Mouse (Mus musculus): ENCODE data around the gene Mfsd2b. TPM values are rescaled to one million over a fixed set of nuclear protein-coding genes. Genes with fewer than 3 reads are reported as not detected.
"Not testable (repeated sequence)": the region's sequence is repeated elsewhere in the genome, so short reads cannot be mapped to it uniquely, and the experiment has no call there.

Mfsd2b gene
- polyA plus RNA-seq, 1 experiment from 2014 or later, result 4.5 TPM

- Histone ChIP-seq H3K36me3 (peaks cover 5% of the 10 kb centered on the region; the same call in 1 of the 2 replicates), H3K9me3 (no peaks in the 10 kb centered on the region), H3K4me3 (no peak overlapping the region), H3K27me3 (replicated peaks) (no peaks in the 10 kb centered on the region), H3K4me1 (no peaks in the 10 kb centered on the region), H3K9ac (no peak overlapping the region), H3K27ac (no peak overlapping the region), H3K4me2 (replicated peaks) (no peak overlapping the region)
- no peak for ATAC-seq (ENCODE audit: low FRiP score, low read depth)
- 91% methylated on average over 5 of the region's 5 CpGs for WGBS
Measured at GRCm38 (mm10) chr12:4898024-4898423, 23.9 kb upstream of the Mfsd2b start.

DNA sequence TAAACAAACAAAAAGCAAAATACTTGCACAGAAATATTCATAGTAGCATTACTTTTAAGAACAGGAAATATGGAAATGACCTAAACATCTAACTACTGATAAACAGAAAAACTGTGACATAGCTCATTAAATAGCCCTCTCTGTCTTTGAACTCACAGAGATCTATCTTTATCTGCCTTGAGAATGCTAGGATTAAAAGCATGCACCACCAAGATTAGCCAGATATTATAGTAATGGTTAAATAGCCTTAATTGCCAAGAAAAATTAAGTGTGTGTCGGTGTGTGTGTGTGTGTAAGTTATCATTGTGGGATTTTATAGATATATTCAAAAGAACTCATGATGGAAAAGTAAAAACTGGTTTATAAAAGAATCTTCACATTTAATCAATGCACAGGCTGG lies 15.7 kb upstream of the Mfsd2b start:
- ATAC-seq (ENCODE audit: low FRiP score, low read depth), result no peak
- Histone ChIP-seq H3K4me2 (replicated peaks) (no peak overlapping the region), H3K4me3 (no peak overlapping the region), H3K27me3 (replicated peaks) (no peaks in the 10 kb centered on the region), H3K27ac (no peak overlapping the region), H3K9ac (no peak overlapping the region), H3K36me3 (peaks cover 5% of the 10 kb centered on the region; the same call in 1 of the 2 replicates), H3K4me1 (no peaks in the 10 kb centered on the region), H3K9me3 (no peaks in the 10 kb centered on the region)
- 89% methylated on average over 1 of the region's 1 CpGs for WGBS

DNA sequence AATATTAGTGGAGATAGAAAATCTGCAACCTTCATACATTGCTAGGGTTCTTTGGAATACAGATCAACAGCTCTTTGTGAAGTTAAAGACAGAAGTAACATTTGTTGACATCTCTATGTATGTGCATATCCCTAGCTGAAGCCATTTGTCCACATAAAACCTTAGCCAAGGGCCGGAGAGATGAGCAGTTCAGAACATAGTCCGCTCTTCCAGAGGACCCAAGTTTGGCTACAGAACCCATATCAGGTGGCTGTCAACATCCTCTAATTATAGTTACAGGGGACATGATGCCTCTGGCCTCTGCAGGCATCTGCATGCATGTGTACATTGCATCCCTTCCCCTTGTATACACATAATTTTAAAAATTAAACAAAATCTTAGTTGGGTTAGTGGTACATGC lies 15.1 kb upstream of the Mfsd2b start:
- H3K36me3 ChIP-seq, result peaks cover 4% of the 10 kb centered on the region; the same call in 1 of the 2 replicates
- H3K4me1 ChIP-seq, result no peaks in the 10 kb centered on the region
- no peak for ATAC-seq (ENCODE audit: low FRiP score, low read depth)
- no peaks in the 10 kb centered on the region for H3K9me3 ChIP-seq
- no peak overlapping the region for H3K4me3 ChIP-seq
- no peak overlapping the region for H3K4me2 ChIP-seq (replicated peaks)
- WGBS, result 89% methylated on average over 2 of the region's 2 CpGs
- H3K9ac ChIP-seq, result no peak overlapping the region
- no peaks in the 10 kb centered on the region for H3K27me3 ChIP-seq (replicated peaks)
- no peak overlapping the region for H3K27ac ChIP-seq

DNA sequence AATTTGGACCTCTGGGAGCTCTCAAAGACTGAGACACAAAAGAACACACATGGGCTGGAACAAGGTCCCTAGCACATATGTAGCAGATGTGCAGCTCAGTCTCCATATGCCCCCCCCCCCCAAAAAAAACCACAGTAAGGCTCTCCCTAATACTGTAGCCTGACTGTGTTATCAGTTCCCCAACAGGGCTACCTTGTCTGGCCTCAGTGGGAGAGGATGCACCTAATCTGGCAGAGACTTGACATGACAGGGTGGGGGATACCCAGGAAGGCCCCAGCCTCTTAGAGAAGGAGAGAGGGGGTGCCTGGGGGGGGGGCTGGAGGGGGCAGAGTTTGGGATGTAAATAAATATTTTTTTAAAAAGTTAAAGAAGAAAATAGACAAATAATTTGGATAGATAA lies 14.6 kb upstream of the Mfsd2b start:
- Histone ChIP-seq H3K27me3 (replicated peaks) (no peaks in the 10 kb centered on the region), H3K27ac (no peak overlapping the region), H3K9me3 (no peaks in the 10 kb centered on the region), H3K4me2 (replicated peaks) (no peak overlapping the region), H3K4me3 (no peak overlapping the region), H3K4me1 (no peaks in the 10 kb centered on the region), H3K9ac (no peak overlapping the region), H3K36me3 (peaks cover 3% of the 10 kb centered on the region; the same call in 1 of the 2 replicates)
- no peak for ATAC-seq (ENCODE audit: low FRiP score, low read depth)

- not testable (repeated sequence) for H3K9ac ChIP-seq; H3K9me3 ChIP-seq; H3K4me1 ChIP-seq; H3K27me3 ChIP-seq (replicated peaks); H3K27ac ChIP-seq; H3K4me2 ChIP-seq (replicated peaks); ATAC-seq (ENCODE audit: low FRiP score, low read depth); H3K4me3 ChIP-seq
- WGBS, result 96% methylated on average over 4 of the region's 4 CpGs
- H3K36me3 ChIP-seq, result peaks cover 10% of the 10 kb centered on the region
Measured at GRCm38 (mm10) chr12:4886581-4886980, 12.4 kb upstream of the Mfsd2b start.

DNA sequence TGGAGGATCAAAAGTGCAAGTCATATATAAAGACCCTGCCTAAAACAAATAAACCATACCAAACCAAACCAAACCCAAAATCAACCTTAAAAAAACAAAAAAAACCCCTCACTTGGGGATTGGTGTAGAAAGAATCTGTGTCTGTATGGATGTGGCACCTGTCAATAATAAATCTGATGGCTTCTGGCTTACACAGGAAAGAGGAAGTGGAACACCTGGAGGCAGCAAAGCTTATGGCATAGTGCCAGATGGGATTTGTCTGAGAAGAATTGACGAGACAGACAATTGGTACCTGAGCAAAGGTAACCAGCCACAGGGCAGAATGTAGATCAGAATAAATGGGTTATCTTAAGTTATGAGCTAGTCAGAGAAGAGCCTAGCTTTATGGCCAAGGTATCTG lies 10.9 kb upstream of the Mfsd2b start:
- Histone ChIP-seq H3K9ac (no peak overlapping the region), H3K27ac (no peak overlapping the region), H3K4me2 (replicated peaks) (no peak overlapping the region), H3K4me1 (no peaks in the 10 kb centered on the region), H3K9me3 (no peaks in the 10 kb centered on the region), H3K4me3 (no peak overlapping the region), H3K27me3 (replicated peaks) (no peaks in the 10 kb centered on the region), H3K36me3 (peaks cover 15% of the 10 kb centered on the region)
- WGBS, result 88% methylated on average over 1 of the region's 1 CpGs
- no peak for ATAC-seq (ENCODE audit: low FRiP score, low read depth)

GRCm38 (mm10) chr12:4882086-4882485 lies 7.9 kb upstream of the Mfsd2b start:
- H3K36me3 ChIP-seq, result peaks cover 28% of the 10 kb centered on the region
- no peaks in the 10 kb centered on the region for H3K27me3 ChIP-seq (replicated peaks)
- no peaks in the 10 kb centered on the region for H3K9me3 ChIP-seq
- no peak for ATAC-seq (ENCODE audit: low FRiP score, low read depth)
- H3K4me3 ChIP-seq, result no peak overlapping the region
- no peak overlapping the region for H3K27ac ChIP-seq
- no peaks in the 10 kb centered on the region for H3K4me1 ChIP-seq
- H3K9ac ChIP-seq, result no peak overlapping the region
- 94% methylated on average over 2 of the region's 2 CpGs for WGBS
- no peak overlapping the region for H3K4me2 ChIP-seq (replicated peaks)

DNA sequence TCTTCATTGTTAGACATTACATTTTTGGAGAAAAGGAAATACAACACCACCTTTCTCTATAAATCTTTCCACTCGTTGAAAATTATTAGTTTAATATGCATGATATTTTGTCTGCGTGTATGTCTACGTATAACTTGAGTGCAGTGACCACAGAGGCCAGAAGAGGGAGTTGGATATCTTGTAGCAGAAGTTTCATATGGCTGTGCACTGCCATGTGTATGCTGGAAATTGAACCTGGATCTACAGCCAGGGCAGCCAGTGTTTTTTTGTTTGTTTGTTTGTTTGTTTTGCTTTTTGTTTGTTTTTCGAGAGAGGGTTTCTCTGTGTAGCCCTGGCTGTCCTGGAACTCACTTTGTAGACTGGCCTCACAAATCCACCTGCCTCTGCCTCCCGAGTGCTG lies 4.9 kb upstream of the Mfsd2b start:
- H3K27ac ChIP-seq, result no peak overlapping the region
- H3K4me3 ChIP-seq, result no peak overlapping the region
- no peak overlapping the region for H3K4me2 ChIP-seq (replicated peaks)
- peaks cover under 1% of the 10 kb centered on the region; the same call in 1 of the 2 replicates for H3K27me3 ChIP-seq (replicated peaks)
- ATAC-seq (ENCODE audit: low FRiP score, low read depth), result no peak
- no peak overlapping the region for H3K9ac ChIP-seq
- 96% methylated on average over 5 of the region's 5 CpGs for WGBS
- peaks cover 28% of the 10 kb centered on the region for H3K36me3 ChIP-seq
- peaks cover 1% of the 10 kb centered on the region for H3K4me1 ChIP-seq
- H3K9me3 ChIP-seq, result no peaks in the 10 kb centered on the region

- Histone ChIP-seq H3K36me3 (peaks cover 28% of the 10 kb centered on the region), H3K4me3 (no peak overlapping the region), H3K27me3 (replicated peaks) (peaks cover 7% of the 10 kb centered on the region), H3K27ac (no peak overlapping the region), H3K9ac (no peak overlapping the region), H3K4me2 (replicated peaks) (no peak overlapping the region), H3K9me3 (no peaks in the 10 kb centered on the region), H3K4me1 (peaks cover 7% of the 10 kb centered on the region)
- WGBS, result 84% methylated on average over 9 of the region's 9 CpGs
- ATAC-seq (ENCODE audit: low FRiP score, low read depth), result no peak
Measured at GRCm38 (mm10) chr12:4878296-4878783, 4.2 kb upstream of the Mfsd2b start.

- WGBS, result 91% methylated on average over 8 of the region's 8 CpGs
- ATAC-seq (ENCODE audit: low FRiP score, low read depth), result no peak
- Histone ChIP-seq H3K4me1 (peaks cover 7% of the 10 kb centered on the region), H3K9me3 (no peaks in the 10 kb centered on the region), H3K27ac (no peak overlapping the region), H3K4me3 (no peak overlapping the region), H3K27me3 (replicated peaks) (peaks cover 10% of the 10 kb centered on the region), H3K4me2 (replicated peaks) (no peak overlapping the region), H3K36me3 (peaks cover 12% of the 10 kb centered on the region), H3K9ac (no peak overlapping the region)
Measured at GRCm38 (mm10) chr12:4875623-4876022, 1.5 kb upstream of the Mfsd2b start.

DNA sequence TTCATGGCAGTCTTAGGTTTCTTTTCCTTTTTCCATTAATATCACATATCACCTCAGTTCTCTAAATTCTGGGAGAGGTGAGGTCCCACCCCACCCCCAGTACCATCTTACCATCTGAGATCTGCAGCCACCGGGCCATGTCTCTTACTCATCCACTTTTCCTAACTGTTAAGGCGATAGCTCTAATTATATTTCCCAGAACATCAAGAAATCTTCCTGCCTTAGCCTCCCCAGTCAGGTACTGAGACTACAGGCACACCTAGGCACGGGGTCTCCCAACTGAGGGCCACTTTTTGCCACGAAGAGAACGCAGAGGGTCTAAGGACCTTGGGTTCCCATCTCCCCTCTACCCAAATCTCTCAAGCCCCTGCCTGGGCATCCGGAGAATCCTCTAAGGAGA lies 628 bp downstream of the Mfsd2b start:
- Histone ChIP-seq H3K4me3 (no peak overlapping the region), H3K9ac (no peak overlapping the region)

GRCm38 (mm10) chr12:4872983-4873477 lies 1.1 kb downstream of the Mfsd2b start:
- 75% methylated on average over 5 of the region's 5 CpGs for WGBS
- H3K27ac ChIP-seq, result no peak overlapping the region
- ATAC-seq (ENCODE audit: low FRiP score, low read depth), result no peak

More for the DNA sequence above, 628 bp downstream of the Mfsd2b start:
- peak overlapping the region; percentile 78 for H3K4me2 ChIP-seq (replicated peaks)
- no peaks in the 10 kb centered on the region for H3K9me3 ChIP-seq
- peaks cover 10% of the 10 kb centered on the region for H3K27me3 ChIP-seq (replicated peaks)
- H3K27ac ChIP-seq, result no peak overlapping the region
- 81% methylated on average over 6 of the region's 6 CpGs for WGBS
- no peak for ATAC-seq (ENCODE audit: low FRiP score, low read depth)
- peaks cover 7% of the 10 kb centered on the region for H3K4me1 ChIP-seq
- H3K36me3 ChIP-seq, result 0 out of 2 replicates have a peak, but pooled peaks cover 4% of the 10 kb centered on the region

GRCm38 (mm10) chr12:4872273-4872672 lies 1.9 kb downstream of the Mfsd2b start:
- Histone ChIP-seq H3K27ac (no peak overlapping the region), H3K4me3 (no peak overlapping the region), H3K4me1 (peaks cover 7% of the 10 kb centered on the region), H3K27me3 (replicated peaks) (peaks cover 10% of the 10 kb centered on the region), H3K4me2 (replicated peaks) (no peak overlapping the region), H3K9me3 (no peaks in the 10 kb centered on the region), H3K36me3 (no peaks in the 10 kb centered on the region), H3K9ac (no peak overlapping the region)
- ATAC-seq (ENCODE audit: low FRiP score, low read depth), result no peak
- 66% methylated on average over 4 of the region's 4 CpGs for WGBS

More at GRCm38 (mm10) chr12:4872983-4873477, 1.1 kb downstream of the Mfsd2b start:
- no peaks in the 10 kb centered on the region for H3K9me3 ChIP-seq
- no peak overlapping the region for H3K4me2 ChIP-seq (replicated peaks)
- H3K4me1 ChIP-seq, result peaks cover 7% of the 10 kb centered on the region
- no peak overlapping the region for H3K4me3 ChIP-seq
- H3K9ac ChIP-seq, result no peak overlapping the region
- H3K27me3 ChIP-seq (replicated peaks), result peaks cover 10% of the 10 kb centered on the region
- no peaks in the 10 kb centered on the region for H3K36me3 ChIP-seq
